Mouse (Mus musculus) E14TG2a.4 (cell line): ENCODE measurements around the gene Myod1.

Experiments used
- CTCF ChIP-seq: conservative IDR thresholded peaks from 2 replicates; pipeline ENCODE4 v1.5.1; 2014; ENCODE audit warnings: low read length
- NANOG ChIP-seq: IDR thresholded peaks from 2 replicates; pipeline ENCODE4 v1.6.1; 2014; ENCODE audit warnings: borderline replicate concordance, low read length, mixed read lengths
- POU5F1 ChIP-seq: IDR thresholded peaks from 2 replicates; pipeline ENCODE4 v1.6.1; 2014; ENCODE audit warnings: low read length, borderline replicate concordance

GRCm38 (mm10) chr7:46387430-46387829 lies 11.2 kb downstream of the Myod1 start:
- no peak for TF ChIP-seq CTCF
- TF ChIP-seq NANOG = no peak
- no peak for TF ChIP-seq POU5F1
